Comparison of ENCODE assay signal across 17 mouse cellular contexts in the genomic region with DNA sequence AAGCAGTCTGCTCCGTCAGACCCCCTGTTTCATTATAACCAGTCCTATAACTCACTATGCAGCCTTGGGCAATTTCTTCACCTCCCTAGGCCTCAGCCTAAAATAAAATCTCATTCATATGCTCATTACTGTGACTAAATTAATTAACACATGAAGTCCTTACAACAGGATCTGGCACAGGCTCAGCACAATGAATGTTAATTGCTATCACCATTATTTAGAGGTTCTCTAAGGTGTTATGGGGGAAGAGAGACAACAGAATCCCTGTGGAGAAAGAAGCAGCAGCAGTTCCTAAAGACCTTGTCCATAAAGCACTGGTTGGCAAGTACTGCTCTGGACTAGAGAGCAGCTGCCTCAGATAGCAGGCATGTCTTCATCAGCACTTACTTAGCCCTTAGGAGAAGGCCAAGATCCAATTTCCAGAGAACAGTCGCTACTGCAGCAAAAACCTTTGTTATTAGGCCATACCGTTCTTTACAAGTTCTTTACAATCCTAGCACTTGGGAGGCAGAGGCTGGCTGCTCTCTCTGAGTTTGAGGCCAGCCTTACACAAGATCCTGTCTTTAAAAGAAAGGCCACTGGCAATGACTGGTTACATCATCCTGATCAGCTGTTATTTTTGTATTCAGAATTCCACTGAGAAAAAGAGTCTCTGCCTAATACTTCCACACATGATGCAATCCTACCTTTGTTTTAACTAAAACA. TPM values are rescaled to one million over a fixed set of nuclear protein-coding genes. Genes with fewer than 3 reads are reported as not detected.
A peak's percentile ranks its signal among the peaks of the same experiment; 100 is the strongest.
DNase-seq lines count a peak whose midpoint lies in the region; ATAC-seq lines count a peak whose summit lies in the region.
"Had no signal": no experiment of that assay in that cellular context is flagged by ENCODE, and none has a peak within 500 bp of the region (broad histone marks: within the 10 kb centered on the region; RNA-seq: fewer than 3 reads in every experiment).

No protein-coding gene starts in this region.

- peak; percentile 24 for DNase-seq in intestine, embryonic 14.5 days (ENCODE audit: low spot score)
- peak; percentile 44 for DNase-seq in 416B (ENCODE audit: low read depth)
- DNase-seq in adipocyte (ENCODE audit: low spot score) = peak; percentile 64
- DNase-seq in thymus, postnatal 4 days = no peak
- DNase-seq in left cerebral cortex, adult 11 months (ENCODE audit: low spot score) = no peak
- DNase-seq: adrenal gland, postnatal 25 days; cerebellum, adult 11-12 months; kidney, postnatal 4 days; lung, adult 2 months had no signal

- peaks cover 42% of the 10 kb centered on the region for H3K4me1 ChIP-seq in intestine, embryonic 14.5 days (replicated peaks; ENCODE audit: control insufficient read depth, insufficient read depth, low read length)
- peaks cover 21% of the 10 kb centered on the region for H3K4me1 ChIP-seq in intestine, embryonic 15.5 days (replicated peaks)
- H3K4me1 ChIP-seq in forebrain, embryonic 16.5 days (replicated peaks; ENCODE audit: control insufficient read depth, insufficient read depth, low read length) = peaks cover 43% of the 10 kb centered on the region

- WGBS in intestine, embryonic 14.5 days = 56% methylated on average over 3 of the region's 3 CpGs
- 53% methylated on average over 3 of the region's 3 CpGs for WGBS in intestine, embryonic 15.5 days
- WGBS in forebrain, embryonic 16.5 days = 11% methylated on average over 3 of the region's 3 CpGs

- H3K4me3 ChIP-seq in intestine, embryonic 14.5 days (ENCODE audit: low read depth, low read length) = no peak overlapping the region
- H3K4me3 ChIP-seq in intestine, embryonic 15.5 days (replicated peaks) = no peak overlapping the region
- H3K4me3 ChIP-seq in forebrain, embryonic 16.5 days (replicated peaks; ENCODE audit: low read length) = no peak overlapping the region
- H3K4me3 ChIP-seq: heart, embryonic 15.5 days; left cerebral cortex, adult 2 months had no signal

- H3K27me3 ChIP-seq in intestine, embryonic 14.5 days (replicated peaks; ENCODE audit: control insufficient read depth, insufficient read depth, low read length) = no peaks in the 10 kb centered on the region
- H3K27me3 ChIP-seq in intestine, embryonic 15.5 days (replicated peaks) = no peaks in the 10 kb centered on the region
- H3K27me3 ChIP-seq in forebrain, embryonic 16.5 days (replicated peaks; ENCODE audit: control insufficient read depth, insufficient read depth, low read length) = no peaks in the 10 kb centered on the region
- H3K27me3 ChIP-seq: CH12.LX; heart, embryonic 15.5 days had no signal

- no peaks in the 10 kb centered on the region for H3K9me3 ChIP-seq in intestine, embryonic 14.5 days (ENCODE audit: control insufficient read depth, low read length)
- H3K9me3 ChIP-seq in intestine, embryonic 15.5 days = no peaks in the 10 kb centered on the region
- H3K9me3 ChIP-seq in forebrain, embryonic 16.5 days (ENCODE audit: control insufficient read depth, low read length) = no peaks in the 10 kb centered on the region
- H3K9me3 ChIP-seq: heart, embryonic 15.5 days had no signal

- H3K9ac ChIP-seq in intestine, embryonic 14.5 days (ENCODE audit: low read length) = no peak overlapping the region
- H3K9ac ChIP-seq in intestine, embryonic 15.5 days = no peak overlapping the region
- H3K9ac ChIP-seq in forebrain, embryonic 16.5 days (replicated peaks; ENCODE audit: low read depth, low read length) = no peak overlapping the region
- H3K9ac ChIP-seq: heart, embryonic 15.5 days had no signal

- no peak overlapping the region for H3K4me2 ChIP-seq in intestine, embryonic 14.5 days (ENCODE audit: low read length)
- H3K4me2 ChIP-seq in intestine, embryonic 15.5 days (replicated peaks) = no peak overlapping the region
- H3K4me2 ChIP-seq in forebrain, embryonic 16.5 days (ENCODE audit: low read length) = no peak overlapping the region
- H3K4me2 ChIP-seq: heart, embryonic 15.5 days had no signal

- peaks cover 8% of the 10 kb centered on the region for H3K36me3 ChIP-seq in intestine, embryonic 14.5 days (ENCODE audit: control insufficient read depth, insufficient read depth, low read length)
- 0 out of 2 replicates have a peak, but pooled peaks cover 2% of the 10 kb centered on the region for H3K36me3 ChIP-seq in intestine, embryonic 15.5 days
- H3K36me3 ChIP-seq in forebrain, embryonic 16.5 days (ENCODE audit: control insufficient read depth, insufficient read depth) = peaks cover 3% of the 10 kb centered on the region; the same call in 1 of the 2 replicates

- no peak overlapping the region for H3K27ac ChIP-seq in intestine, embryonic 14.5 days (ENCODE audit: low read depth)
- no peak overlapping the region for H3K27ac ChIP-seq in intestine, embryonic 15.5 days
- peak overlapping the region; percentile 75 for H3K27ac ChIP-seq in forebrain, embryonic 16.5 days (ENCODE audit: low read length)
- H3K27ac ChIP-seq: heart, embryonic 15.5 days; left cerebral cortex, adult 2 months had no signal

- no peak for ATAC-seq in intestine, embryonic 14.5 days (replicated peaks; ENCODE audit: low FRiP score, low TSS enrichment, low read depth)
- no peak for ATAC-seq in intestine, embryonic 15.5 days
- no peak for ATAC-seq in forebrain, embryonic 16.5 days
- no peak for ATAC-seq in granulocyte monocyte progenitor cell, adult 5-6 weeks (replicated peaks; ENCODE audit: poor library complexity, severe bottlenecking)
- ATAC-seq: intestine, postnatal 0 days; midbrain, embryonic 16.5 days had no signal

RNA-seq across cellular contexts. Expression of gene Spty2d1, which starts 4.6 kb away (rescaled TPM):
- 17.6 and 18.0 TPM in 2 replicates for polyA plus RNA-seq in intestine, embryonic 14.5 days (2014; fragmentation: Nextera tagmentation; extraction: Ambion mirVana)
- 16.5 and 17.2 TPM in 2 replicates for polyA plus RNA-seq in intestine, embryonic 15.5 days (2015; fragmentation: Nextera tagmentation; extraction: Ambion mirVana)
- polyA plus RNA-seq in forebrain, embryonic 16.5 days (2015; fragmentation: Nextera tagmentation; extraction: Ambion mirVana) = 11.2 and 14.3 TPM in 2 replicates
- total RNA-seq in granulocyte monocyte progenitor cell, adult 5-6 weeks (2014; fragmentation: Nextera tagmentation) = 18.9 and 24.6 TPM in 2 replicates
- total RNA-seq in granulocyte monocyte progenitor cell, adult 5-6 weeks (2017) = 24.6 and 26.6 TPM in 2 replicates

RNA-seq across cellular contexts. Expression of gene Gm9999, which starts 20.2 kb away (rescaled TPM):
- not detected in 2 replicates for polyA plus RNA-seq in intestine, embryonic 14.5 days (2014; fragmentation: Nextera tagmentation; extraction: Ambion mirVana)
- polyA plus RNA-seq in intestine, embryonic 15.5 days (2015; fragmentation: Nextera tagmentation; extraction: Ambion mirVana) = not detected in 2 replicates
- not detected in 2 replicates for polyA plus RNA-seq in forebrain, embryonic 16.5 days (2015; fragmentation: Nextera tagmentation; extraction: Ambion mirVana)
- not detected in 2 replicates for total RNA-seq in granulocyte monocyte progenitor cell, adult 5-6 weeks (2014; fragmentation: Nextera tagmentation)
- total RNA-seq in granulocyte monocyte progenitor cell, adult 5-6 weeks (2017) = not detected in 2 replicates
- total RNA-seq: adrenal gland, postnatal 25 days; CH12.LX; left cerebral cortex, adult 2 months had no signal
- polyA plus RNA-seq: heart, embryonic 15.5 days; intestine, postnatal 0 days; lung, adult 2 months; midbrain, embryonic 16.5 days had no signal

RNA-seq across cellular contexts. Expression of gene Uevld, which starts 45.2 kb away (rescaled TPM):
- 11.4 and 12.6 TPM in 2 replicates for polyA plus RNA-seq in intestine, embryonic 14.5 days (2014; fragmentation: Nextera tagmentation; extraction: Ambion mirVana)
- 10.3 and 11.2 TPM in 2 replicates for polyA plus RNA-seq in intestine, embryonic 15.5 days (2015; fragmentation: Nextera tagmentation; extraction: Ambion mirVana)
- 7.7 and 8.9 TPM in 2 replicates for polyA plus RNA-seq in forebrain, embryonic 16.5 days (2015; fragmentation: Nextera tagmentation; extraction: Ambion mirVana)
- 8.7 and 13.5 TPM in 2 replicates for total RNA-seq in granulocyte monocyte progenitor cell, adult 5-6 weeks (2014; fragmentation: Nextera tagmentation)
- 9.8 and 12.9 TPM in 2 replicates for total RNA-seq in granulocyte monocyte progenitor cell, adult 5-6 weeks (2017)

RNA-seq across cellular contexts. Expression of gene Tmem86a, which starts 46.8 kb away (rescaled TPM):
- polyA plus RNA-seq in intestine, embryonic 14.5 days (2014; fragmentation: Nextera tagmentation; extraction: Ambion mirVana) = 30.6 and 31.4 TPM in 2 replicates
- 48.8 and 50.4 TPM in 2 replicates for polyA plus RNA-seq in intestine, embryonic 15.5 days (2015; fragmentation: Nextera tagmentation; extraction: Ambion mirVana)
- 27.7 and 27.9 TPM in 2 replicates for polyA plus RNA-seq in forebrain, embryonic 16.5 days (2015; fragmentation: Nextera tagmentation; extraction: Ambion mirVana)
- 1.8 and 4.2 TPM in 2 replicates for total RNA-seq in granulocyte monocyte progenitor cell, adult 5-6 weeks (2014; fragmentation: Nextera tagmentation)
- total RNA-seq in granulocyte monocyte progenitor cell, adult 5-6 weeks (2017) = 0.99 and 2.7 TPM in 2 replicates

Comparison
In these comparisons a context has a peak if more than half of its experiments do, and no peak if none do; other contexts are left out.
1. DNase-seq: peak in intestine, embryonic 14.5 days (single experiment), 416B (single experiment) and adipocyte (single experiment); none in thymus, postnatal 4 days (single experiment) and left cerebral cortex, adult 11 months (single experiment).